Comparison of ENCODE assay signal across 9 mouse cellular contexts in the genomic region with DNA sequence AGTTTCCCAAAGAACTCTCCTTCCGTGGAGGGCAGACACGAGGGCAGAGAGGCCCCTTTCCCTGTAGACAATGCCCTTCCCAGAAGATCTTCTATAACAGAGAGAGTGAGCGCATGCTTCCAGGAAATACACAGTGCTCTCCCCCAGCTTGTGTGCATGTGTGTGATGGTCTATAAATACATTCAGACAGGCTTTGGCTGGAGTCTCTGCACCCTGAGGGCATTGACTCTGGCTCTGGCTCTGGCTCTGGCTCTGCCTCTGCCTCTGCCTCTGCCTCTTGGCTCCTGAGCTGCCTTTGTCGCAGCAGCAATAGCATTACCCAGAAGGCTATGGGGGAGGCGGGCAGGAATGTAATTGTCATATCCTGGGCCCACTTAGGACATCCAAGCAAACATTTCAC. TPM values are rescaled to one million over a fixed set of nuclear protein-coding genes. Genes with fewer than 3 reads are reported as not detected.
DNase-seq lines count a peak whose midpoint lies in the region; ATAC-seq and TF ChIP-seq lines count a peak whose summit lies in the region.
"Had no signal": no experiment of that assay in that cellular context is flagged by ENCODE, and none has a peak within 500 bp of the region (broad histone marks: within the 10 kb centered on the region; RNA-seq: fewer than 3 reads in every experiment).

No protein-coding gene starts in this region.

- no peaks in the 10 kb centered on the region for H3K27me3 ChIP-seq in liver, embryonic 16.5 days (ENCODE audit: control insufficient read depth, insufficient read depth, low read depth, low read length)
- peaks cover 40% of the 10 kb centered on the region for H3K27me3 ChIP-seq in liver, embryonic 12.5 days (replicated peaks)
- no peaks in the 10 kb centered on the region for H3K27me3 ChIP-seq in liver, postnatal 0 days (ENCODE audit: insufficient read depth, low read length)
- H3K27me3 ChIP-seq in forebrain, embryonic 13.5 days = no peaks in the 10 kb centered on the region

- no peaks in the 10 kb centered on the region for H3K9me3 ChIP-seq in liver, embryonic 16.5 days (replicated peaks; ENCODE audit: control insufficient read depth, low read length)
- H3K9me3 ChIP-seq in liver, embryonic 12.5 days (replicated peaks) = no peaks in the 10 kb centered on the region
- no peaks in the 10 kb centered on the region for H3K9me3 ChIP-seq in liver, postnatal 0 days (ENCODE audit: low read length)
- H3K9me3 ChIP-seq in forebrain, embryonic 13.5 days (replicated peaks) = no peaks in the 10 kb centered on the region

- H3K4me2 ChIP-seq in liver, embryonic 16.5 days (ENCODE audit: low read depth, low read length) = no peak overlapping the region
- H3K4me2 ChIP-seq in liver, embryonic 12.5 days = no peak overlapping the region
- no peak overlapping the region for H3K4me2 ChIP-seq in liver, postnatal 0 days (ENCODE audit: low read depth, low read length)
- H3K4me2 ChIP-seq in forebrain, embryonic 13.5 days = no peak overlapping the region

- DNase-seq in adrenal gland, postnatal 10 days = peak; percentile 62
- no peak for DNase-seq in adrenal gland, adult 18-20 months (ENCODE audit: low spot score in 2 of 2)
- peak; percentile 58 to 77 for DNase-seq in heart, adult 18-20 months
- no peak for DNase-seq in liver, postnatal 0 days
- DNase-seq in thymus, postnatal 25 days = no peak

- H3K36me3 ChIP-seq in liver, embryonic 16.5 days (ENCODE audit: control insufficient read depth, insufficient read depth) = no peaks in the 10 kb centered on the region
- no peaks in the 10 kb centered on the region for H3K36me3 ChIP-seq in liver, embryonic 12.5 days
- H3K36me3 ChIP-seq in liver, postnatal 0 days (replicated peaks; ENCODE audit: insufficient read depth, low read length) = no peaks in the 10 kb centered on the region
- no peaks in the 10 kb centered on the region for H3K36me3 ChIP-seq in forebrain, embryonic 13.5 days (ENCODE audit: poor library complexity, severe bottlenecking)

- peaks cover 25% of the 10 kb centered on the region for H3K4me1 ChIP-seq in liver, embryonic 16.5 days (ENCODE audit: control insufficient read depth, low read depth, low read length)
- peaks cover 24% of the 10 kb centered on the region for H3K4me1 ChIP-seq in liver, embryonic 12.5 days
- H3K4me1 ChIP-seq in liver, postnatal 0 days (ENCODE audit: insufficient read depth) = peaks cover 16% of the 10 kb centered on the region
- peaks cover 17% of the 10 kb centered on the region for H3K4me1 ChIP-seq in forebrain, embryonic 13.5 days

- H3K4me3 ChIP-seq in liver, embryonic 16.5 days (ENCODE audit: low read depth, low read length) = no peak overlapping the region
- H3K4me3 ChIP-seq in liver, embryonic 12.5 days = no peak overlapping the region
- no peak overlapping the region for H3K4me3 ChIP-seq in liver, postnatal 0 days (ENCODE audit: low read depth, low read length)
- H3K4me3 ChIP-seq in forebrain, embryonic 13.5 days = no peak overlapping the region

- no peak for TF ChIP-seq EP300 in liver, postnatal 0 days (IDR thresholded peaks at IDR 0.05; ENCODE audit: low read depth)

- no peak for ATAC-seq in liver, embryonic 16.5 days (ENCODE audit: low read depth)
- no peak for ATAC-seq in liver, embryonic 12.5 days
- no peak for ATAC-seq in liver, postnatal 0 days
- ATAC-seq in forebrain, embryonic 13.5 days = no peak

- TF ChIP-seq CTCF in liver, postnatal 0 days (IDR thresholded peaks at IDR 0.05; ENCODE audit: low read depth) = no peak

- 0 out of 2 replicates have a peak overlapping the region, but pooled peaks have one; percentile 19 for H3K27ac ChIP-seq in liver, embryonic 16.5 days (ENCODE audit: low read length)
- H3K27ac ChIP-seq in liver, embryonic 12.5 days = no peak overlapping the region; the same call in 1 of the 2 replicates
- H3K27ac ChIP-seq in liver, postnatal 0 days (ENCODE audit: low read depth) = peak overlapping the region; percentile 19; the same call in 1 of the 2 replicates
- H3K27ac ChIP-seq in forebrain, embryonic 13.5 days = no peak overlapping the region

- 69% methylated on average over 5 of the region's 5 CpGs for WGBS in liver, embryonic 16.5 days (ENCODE audit: insufficient replicate concordance)
- 67% methylated on average over 5 of the region's 5 CpGs for WGBS in liver, embryonic 12.5 days (ENCODE audit: insufficient replicate concordance)
- WGBS in liver, postnatal 0 days (ENCODE audit: insufficient replicate concordance) = 69% methylated on average over 5 of the region's 5 CpGs
- 74% methylated on average over 5 of the region's 5 CpGs for WGBS in forebrain, embryonic 13.5 days

- no peak overlapping the region for H3K9ac ChIP-seq in liver, embryonic 16.5 days (ENCODE audit: low read depth, low read length)
- H3K9ac ChIP-seq in liver, embryonic 12.5 days = no peak overlapping the region
- H3K9ac ChIP-seq in liver, postnatal 0 days (replicated peaks) = no peak overlapping the region
- H3K9ac ChIP-seq in forebrain, embryonic 13.5 days = no peak overlapping the region

RNA-seq across cellular contexts. Expression of gene Chit1, which starts 7.2 kb away (rescaled TPM):
- under 1 TPM in 1 of 2 experiments, not detected in 1; 0.15 TPM for total RNA-seq in adrenal gland, postnatal 10 days (2021)
- not detected for total RNA-seq in adrenal gland, adult 18-20 months (2021)
- 0.19 and 0.20 TPM in 2 replicates for polyA plus RNA-seq in liver, embryonic 16.5 days (2015; fragmentation: Nextera tagmentation; extraction: Ambion mirVana)
- 0.07 and 0.12 TPM in 2 replicates for polyA plus RNA-seq in liver, embryonic 12.5 days (2016; fragmentation: Nextera tagmentation; extraction: Ambion mirVana)
- total RNA-seq in heart, adult 18-20 months (2021) = not detected
- polyA plus RNA-seq in liver, postnatal 0 days (2015; fragmentation: Nextera tagmentation; extraction: Ambion mirVana) = 0.26 TPM in 2 replicates
- polyA plus RNA-seq in forebrain, embryonic 13.5 days (2015; fragmentation: Nextera tagmentation; extraction: Ambion mirVana) = 0.17 TPM in 1 of 2 replicates, not detected in the other
- polyA plus RNA-seq: large intestine, adult 2 months had no signal

RNA-seq across cellular contexts. Expression of gene Btg2, which starts 24.9 kb away (rescaled TPM):
- total RNA-seq in adrenal gland, postnatal 10 days (2021) = 10 to 100 TPM; 32.4 to 58.1 TPM
- total RNA-seq in adrenal gland, adult 18-20 months (2021) = 10 to 100 TPM; 23.1 to 32.7 TPM
- 107 and 109 TPM in 2 replicates for polyA plus RNA-seq in liver, embryonic 16.5 days (2015; fragmentation: Nextera tagmentation; extraction: Ambion mirVana)
- 78.2 and 80.8 TPM in 2 replicates for polyA plus RNA-seq in liver, embryonic 12.5 days (2016; fragmentation: Nextera tagmentation; extraction: Ambion mirVana)
- total RNA-seq in heart, adult 18-20 months (2021) = 10 to 100 TPM; 31.1 to 32.0 TPM
- polyA plus RNA-seq in liver, postnatal 0 days (2015; fragmentation: Nextera tagmentation; extraction: Ambion mirVana) = 60.1 and 62.6 TPM in 2 replicates
- 122 and 129 TPM in 2 replicates for polyA plus RNA-seq in forebrain, embryonic 13.5 days (2015; fragmentation: Nextera tagmentation; extraction: Ambion mirVana)

Comparison
In these comparisons a context has a peak if more than half of its experiments do, and no peak if none do; other contexts are left out.
1. DNase-seq: peak in adrenal gland, postnatal 10 days (single experiment) and heart, adult 18-20 months (2 of 2); none in adrenal gland, adult 18-20 months (0 of 2), liver, postnatal 0 days (single experiment) and thymus, postnatal 25 days (single experiment).
2. H3K27ac ChIP-seq: peak in liver, embryonic 16.5 days (single experiment) and liver, postnatal 0 days (single experiment); none in liver, embryonic 12.5 days (single experiment) and forebrain, embryonic 13.5 days (single experiment).